24 mouse cellular contexts compared by ENCODE assay signal in the genomic region with DNA sequence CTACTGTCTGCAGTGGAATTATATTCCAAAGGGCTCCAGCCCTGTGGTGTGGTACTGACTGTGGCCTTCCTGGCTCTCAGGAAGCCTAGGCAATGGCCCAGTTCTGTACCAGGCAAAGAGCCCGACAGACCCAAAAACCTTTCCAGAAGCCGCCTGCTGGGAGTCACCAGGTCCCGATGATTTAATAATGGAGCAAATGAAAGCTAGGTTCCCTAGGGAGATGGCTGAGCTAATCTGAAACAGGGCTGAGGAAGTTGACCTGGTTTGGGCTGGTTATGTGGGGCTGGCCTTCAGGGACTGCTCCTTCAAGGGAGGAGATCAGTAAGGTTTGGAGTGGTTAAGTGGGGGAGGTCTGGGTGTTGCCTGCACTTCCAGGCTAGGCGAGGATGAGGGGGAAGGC.
DNase-seq lines count a peak whose midpoint lies in the region; ATAC-seq and TF ChIP-seq lines count a peak whose summit lies in the region.
"Had no signal": no experiment of that assay in that cellular context is flagged by ENCODE, and none has a peak within 500 bp of the region (broad histone marks: within the 10 kb centered on the region; RNA-seq: fewer than 3 reads in every experiment).

No protein-coding gene starts in this region.

- no peak for TF ChIP-seq CTCF in lung, postnatal 0 days (IDR thresholded peaks at IDR 0.05)

- no peak overlapping the region for H3K4me3 ChIP-seq in forebrain, embryonic 14.5 days (ENCODE audit: low read depth, low read length)
- H3K4me3 ChIP-seq in forebrain, embryonic 16.5 days (replicated peaks; ENCODE audit: low read length), result no peak overlapping the region
- H3K4me3 ChIP-seq in lung, postnatal 0 days (ENCODE audit: low read depth, low read length), result no peak overlapping the region
- H3K4me3 ChIP-seq: heart, adult 2 months; hindbrain, embryonic 15.5 days; limb, embryonic 12.5 days had no signal

- no peak for DNase-seq in forebrain, embryonic 14.5 days (ENCODE audit: low spot score)
- peak; percentile 6 for DNase-seq in MN1 (ENCODE audit: low spot score)
- DNase-seq in cerebellum, adult 11 months, result peak; percentile 54
- peak; percentile 77 for DNase-seq in cerebellum, adult 9-11 months
- no peak for DNase-seq in lung, postnatal 0 days (ENCODE audit: low spot score)
- DNase-seq in spleen, adult 12 weeks (ENCODE audit: low spot score), result no peak
- DNase-seq: adrenal gland, adult 8-10 months; gastrocnemius, postnatal 14 days; heart, adult 2 months; kidney, adult 8-10 months; kidney, postnatal 14 days; layer of hippocampus, postnatal 36 days; liver, postnatal 0 days; lung, postnatal 10 days; right cerebral cortex, postnatal 25 days; thymus, adult 18-20 months; thymus, postnatal 4 days had no signal

- H3K9me3 ChIP-seq in forebrain, embryonic 14.5 days (replicated peaks; ENCODE audit: control insufficient read depth, low read length), result no peaks in the 10 kb centered on the region
- H3K9me3 ChIP-seq in forebrain, embryonic 16.5 days (ENCODE audit: control insufficient read depth, low read length), result no peaks in the 10 kb centered on the region
- H3K9me3 ChIP-seq in lung, postnatal 0 days (ENCODE audit: low read length), result no peaks in the 10 kb centered on the region
- H3K9me3 ChIP-seq: hindbrain, embryonic 15.5 days; limb, embryonic 12.5 days had no signal

- no peak for TF ChIP-seq EP300 in lung, postnatal 0 days (IDR thresholded peaks at IDR 0.05)

- H3K36me3 ChIP-seq in forebrain, embryonic 14.5 days (ENCODE audit: control insufficient read depth, insufficient read depth, low read length), result no peaks in the 10 kb centered on the region
- H3K36me3 ChIP-seq in forebrain, embryonic 16.5 days (ENCODE audit: control insufficient read depth, insufficient read depth), result no peaks in the 10 kb centered on the region
- H3K36me3 ChIP-seq in lung, postnatal 0 days (ENCODE audit: insufficient read depth, low read length), result no peaks in the 10 kb centered on the region
- H3K36me3 ChIP-seq: hindbrain, embryonic 15.5 days; limb, embryonic 12.5 days had no signal

- 83% methylated on average over 4 of the region's 4 CpGs for WGBS in forebrain, embryonic 14.5 days
- 83% methylated on average over 4 of the region's 4 CpGs for WGBS in forebrain, embryonic 16.5 days
- WGBS in lung, postnatal 0 days, result 71% methylated on average over 4 of the region's 4 CpGs

- no peak for ATAC-seq in forebrain, embryonic 14.5 days
- ATAC-seq in forebrain, embryonic 16.5 days, result no peak
- no peak for ATAC-seq in megakaryocyte, adult 5-6 weeks (ENCODE audit: poor library complexity, severe bottlenecking)
- ATAC-seq in lung, postnatal 0 days, result no peak
- ATAC-seq: liver, postnatal 0 days; Patski had no signal

- no peak overlapping the region for H3K9ac ChIP-seq in forebrain, embryonic 14.5 days (ENCODE audit: low read length)
- H3K9ac ChIP-seq in forebrain, embryonic 16.5 days (replicated peaks; ENCODE audit: low read depth, low read length), result no peak overlapping the region
- H3K9ac ChIP-seq in lung, postnatal 0 days (replicated peaks; ENCODE audit: low read depth), result no peak overlapping the region
- H3K9ac ChIP-seq: hindbrain, embryonic 15.5 days; limb, embryonic 12.5 days; liver, postnatal 0 days had no signal

- H3K27ac ChIP-seq in forebrain, embryonic 14.5 days (ENCODE audit: low read depth, low read length), result peak overlapping the region; percentile 96
- H3K27ac ChIP-seq in forebrain, embryonic 16.5 days (ENCODE audit: low read length), result no peak overlapping the region
- H3K27ac ChIP-seq in lung, postnatal 0 days (ENCODE audit: low read length), result no peak overlapping the region
- H3K27ac ChIP-seq: heart, adult 2 months; hindbrain, embryonic 15.5 days; limb, embryonic 12.5 days had no signal

- H3K27me3 ChIP-seq in forebrain, embryonic 14.5 days (replicated peaks; ENCODE audit: control insufficient read depth, insufficient read depth, low read length), result no peaks in the 10 kb centered on the region
- H3K27me3 ChIP-seq in forebrain, embryonic 16.5 days (replicated peaks; ENCODE audit: control insufficient read depth, insufficient read depth, low read length), result no peaks in the 10 kb centered on the region
- H3K27me3 ChIP-seq in lung, postnatal 0 days (replicated peaks; ENCODE audit: insufficient read depth, low read length), result no peaks in the 10 kb centered on the region

- peaks cover 33% of the 10 kb centered on the region for H3K4me1 ChIP-seq in forebrain, embryonic 14.5 days (ENCODE audit: control insufficient read depth, insufficient read depth, low read length)
- H3K4me1 ChIP-seq in forebrain, embryonic 16.5 days (replicated peaks; ENCODE audit: control insufficient read depth, insufficient read depth, low read length), result peaks cover 17% of the 10 kb centered on the region
- no peaks in the 10 kb centered on the region for H3K4me1 ChIP-seq in lung, postnatal 0 days (ENCODE audit: insufficient read depth, low read depth, low read length)

- H3K4me2 ChIP-seq in forebrain, embryonic 14.5 days (ENCODE audit: low read length), result no peak overlapping the region
- no peak overlapping the region for H3K4me2 ChIP-seq in forebrain, embryonic 16.5 days (ENCODE audit: low read length)
- H3K4me2 ChIP-seq in lung, postnatal 0 days (replicated peaks; ENCODE audit: low read depth, low read length), result no peak overlapping the region
- H3K4me2 ChIP-seq: hindbrain, embryonic 15.5 days; limb, embryonic 12.5 days; liver, embryonic 11.5 days; midbrain, embryonic 11.5 days had no signal

Comparison
In these comparisons a context has a peak if more than half of its experiments do, and no peak if none do; other contexts are left out.
1. DNase-seq: peak in MN1 (single experiment), cerebellum, adult 11 months (single experiment) and cerebellum, adult 9-11 months (single experiment); none in forebrain, embryonic 14.5 days (single experiment), lung, postnatal 0 days (single experiment) and spleen, adult 12 weeks (single experiment).